Mouse (Mus musculus): ENCODE data around the gene Crtc2. TPM values are rescaled to one million over a fixed set of nuclear protein-coding genes. Genes with fewer than 3 reads are reported as not detected.

Gene Crtc2
- polyA plus RNA-seq, 1 experiment from 2014 or later: 26.6 TPM

GRCm38 (mm10) chr3:90294064-90294440, 40.1 kb downstream of the Crtc2 start:
- Histone ChIP-seq H3K9ac (peak overlapping the region; percentile 80), H3K36me3 (replicated peaks) (no peaks in the 10 kb centered on the region), H3K27me3 (replicated peaks) (no peaks in the 10 kb centered on the region), H3K4me1 (peaks cover 37% of the 10 kb centered on the region), H3K4me2 (peak overlapping the region; percentile 91), H3K27ac (peak overlapping the region; percentile 93), H3K9me3 (no peaks in the 10 kb centered on the region), H3K4me3 (peak overlapping the region; percentile 79)
- ATAC-seq (replicated peaks): no peak
- WGBS: 3% methylated on average over 11 of the region's 11 CpGs

- Histone ChIP-seq H3K4me2 (peak overlapping the region; percentile 91), H3K9ac (no peak overlapping the region; the same call in 1 of the 2 replicates), H3K27ac (no peak overlapping the region), H3K36me3 (replicated peaks) (no peaks in the 10 kb centered on the region), H3K4me1 (peaks cover 37% of the 10 kb centered on the region), H3K27me3 (replicated peaks) (no peaks in the 10 kb centered on the region), H3K9me3 (no peaks in the 10 kb centered on the region), H3K4me3 (peak overlapping the region; percentile 79)
- no peak for ATAC-seq (replicated peaks)
- 73% methylated on average over 2 of the region's 2 CpGs for WGBS
Observed at GRCm38 (mm10) chr3:90294651-90295050, 40.7 kb downstream of the Crtc2 start.

GRCm38 (mm10) chr3:90305801-90306200, 51.8 kb downstream of the Crtc2 start:
- no peak overlapping the region for H3K4me2 ChIP-seq
- H3K9me3 ChIP-seq: no peaks in the 10 kb centered on the region
- H3K27me3 ChIP-seq (replicated peaks): no peaks in the 10 kb centered on the region
- 81% methylated on average over 3 of the region's 3 CpGs for WGBS
- no peak overlapping the region for H3K27ac ChIP-seq
- no peak overlapping the region for H3K4me3 ChIP-seq
- no peak overlapping the region for H3K9ac ChIP-seq
- ATAC-seq (replicated peaks): no peak
- H3K36me3 ChIP-seq (replicated peaks): no peaks in the 10 kb centered on the region
- H3K4me1 ChIP-seq: 0 out of 2 replicates have a peak, but pooled peaks cover 7% of the 10 kb centered on the region

- no peaks in the 10 kb centered on the region for H3K9me3 ChIP-seq
- no peak for ATAC-seq (replicated peaks)
- H3K27ac ChIP-seq: no peak overlapping the region
- no peak overlapping the region for H3K9ac ChIP-seq
- 0 out of 2 replicates have a peak, but pooled peaks cover 7% of the 10 kb centered on the region for H3K4me1 ChIP-seq
- H3K4me3 ChIP-seq: no peak overlapping the region
- H3K27me3 ChIP-seq (replicated peaks): no peaks in the 10 kb centered on the region
- H3K36me3 ChIP-seq (replicated peaks): no peaks in the 10 kb centered on the region
- H3K4me2 ChIP-seq: no peak overlapping the region
Observed at GRCm38 (mm10) chr3:90309589-90309988, 55.6 kb downstream of the Crtc2 start.

GRCm38 (mm10) chr3:90313367-90313766, 59.4 kb downstream of the Crtc2 start:
- Histone ChIP-seq H3K36me3 (replicated peaks) (no peaks in the 10 kb centered on the region), H3K27ac (no peak overlapping the region), H3K9ac (no peak overlapping the region), H3K27me3 (replicated peaks) (no peaks in the 10 kb centered on the region), H3K9me3 (no peaks in the 10 kb centered on the region), H3K4me1 (no peaks in the 10 kb centered on the region), H3K4me3 (no peak overlapping the region), H3K4me2 (no peak overlapping the region)
- ATAC-seq (replicated peaks): no peak

Small RNA genes lying within 50 kb of the gene (microRNA-seq; reads per million reads assigned to microRNA genes)
- gene Mir7012: not detected

Other genes starting within 250 kb of the Crtc2 start
- gene 4933434E20Rik, start 202.5 kb upstream of the Crtc2 start, polyA plus RNA-seq (2015; fragmentation: Nextera tagmentation; extraction: Ambion mirVana): 205 and 210 TPM in 2 replicates
- gene Ubap2l, start 201.5 kb upstream of the Crtc2 start, polyA plus RNA-seq (2015; fragmentation: Nextera tagmentation; extraction: Ambion mirVana): 126 and 135 TPM in 2 replicates
- gene Tpm3, start 181.5 kb upstream of the Crtc2 start, polyA plus RNA-seq (2015; fragmentation: Nextera tagmentation; extraction: Ambion mirVana): 382 TPM in 2 replicates
- gene Nup210l, start 150.0 kb upstream of the Crtc2 start, polyA plus RNA-seq (2015; fragmentation: Nextera tagmentation; extraction: Ambion mirVana): 0.26 and 0.43 TPM in 2 replicates
- gene Rps27, start 40.5 kb upstream of the Crtc2 start, polyA plus RNA-seq (2015; fragmentation: Nextera tagmentation; extraction: Ambion mirVana): 731 and 753 TPM in 2 replicates
- gene Rab13, start 40.5 kb upstream of the Crtc2 start, polyA plus RNA-seq (2015; fragmentation: Nextera tagmentation; extraction: Ambion mirVana): 23.8 and 26.0 TPM in 2 replicates
- gene Jtb, start 22.6 kb upstream of the Crtc2 start, polyA plus RNA-seq (2015; fragmentation: Nextera tagmentation; extraction: Ambion mirVana): 90.6 and 94.3 TPM in 2 replicates
- gene Creb3l4, start 10.7 kb upstream of the Crtc2 start, polyA plus RNA-seq (2015; fragmentation: Nextera tagmentation; extraction: Ambion mirVana): 1.6 and 2.3 TPM in 2 replicates
- gene Slc39a1, start 6.0 kb upstream of the Crtc2 start, polyA plus RNA-seq (2015; fragmentation: Nextera tagmentation; extraction: Ambion mirVana): 48.4 and 52.1 TPM in 2 replicates
- 7.4 and 11.2 TPM in 2 replicates for gene Dennd4b, start 11.0 kb downstream of the Crtc2 start, polyA plus RNA-seq (2015; fragmentation: Nextera tagmentation; extraction: Ambion mirVana)
- gene Gatad2b, start 39.0 kb downstream of the Crtc2 start, polyA plus RNA-seq (2015; fragmentation: Nextera tagmentation; extraction: Ambion mirVana): 13.2 and 14.5 TPM in 2 replicates
- gene Slc27a3, start 135.8 kb downstream of the Crtc2 start, polyA plus RNA-seq (2015; fragmentation: Nextera tagmentation; extraction: Ambion mirVana): 35.1 and 38.6 TPM in 2 replicates
- gene Ints3, start 179.5 kb downstream of the Crtc2 start, polyA plus RNA-seq (2015; fragmentation: Nextera tagmentation; extraction: Ambion mirVana): 37.8 and 39.2 TPM in 2 replicates
- 2.7 and 3.0 TPM in 2 replicates for gene Npr1, start 211.7 kb downstream of the Crtc2 start, polyA plus RNA-seq (2015; fragmentation: Nextera tagmentation; extraction: Ambion mirVana)
- 263 and 264 TPM in 2 replicates for gene Ilf2, start 222.0 kb downstream of the Crtc2 start, polyA plus RNA-seq (2015; fragmentation: Nextera tagmentation; extraction: Ambion mirVana)
- gene Snapin, start 236.9 kb downstream of the Crtc2 start, polyA plus RNA-seq (2015; fragmentation: Nextera tagmentation; extraction: Ambion mirVana): 83.4 and 89.2 TPM in 2 replicates

All from midbrain, embryonic 15.5 days (tissue).